Mouse (Mus musculus): ENCODE measurements around the gene Ide. TPM values are rescaled to one million over a fixed set of nuclear protein-coding genes. Genes with fewer than 3 reads are reported as not detected.

The Ide gene
- polyA plus RNA-seq, 1 experiment from 2014 or later: 34.2 TPM

DNA sequence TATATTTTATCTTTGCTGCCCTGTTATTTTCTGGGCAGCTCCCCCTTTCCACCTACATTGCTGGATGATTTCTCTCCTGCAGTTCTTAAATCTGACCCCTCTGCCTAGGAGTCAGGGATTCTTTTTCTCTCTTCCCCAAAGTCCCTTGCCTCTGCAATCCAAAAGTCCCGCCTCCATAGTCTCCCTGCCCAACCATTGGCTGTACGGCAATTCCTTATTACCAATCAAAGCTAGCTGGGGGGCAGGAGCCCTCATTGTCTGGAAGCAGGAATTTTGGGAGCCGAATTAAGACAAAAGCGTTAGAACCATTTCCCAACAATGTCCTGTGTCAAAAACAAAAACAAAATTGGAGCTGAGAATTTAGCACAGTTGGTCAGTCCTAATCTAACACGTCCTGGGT is 24.9 kb upstream of the Ide start:
- no peak overlapping the region for H3K9ac ChIP-seq (replicated peaks)
- no peaks in the 10 kb centered on the region for H3K36me3 ChIP-seq
- H3K4me2 ChIP-seq (replicated peaks): no peak overlapping the region
- H3K9me3 ChIP-seq: no peaks in the 10 kb centered on the region
- no peak for ATAC-seq
- H3K4me3 ChIP-seq (replicated peaks): no peak overlapping the region
- no peaks in the 10 kb centered on the region for H3K27me3 ChIP-seq
- 34% methylated on average over 5 of the region's 5 CpGs for WGBS
- H3K27ac ChIP-seq: no peak overlapping the region
- H3K4me1 ChIP-seq (replicated peaks): no peaks in the 10 kb centered on the region

- WGBS: 77% methylated on average over 5 of the region's 5 CpGs
- no peak for ATAC-seq
- no peaks in the 10 kb centered on the region for H3K4me1 ChIP-seq (replicated peaks)
- no peaks in the 10 kb centered on the region for H3K27me3 ChIP-seq
- H3K4me3 ChIP-seq (replicated peaks): no peak overlapping the region
- H3K9me3 ChIP-seq: no peaks in the 10 kb centered on the region
- H3K27ac ChIP-seq: no peak overlapping the region
- no peak overlapping the region for H3K4me2 ChIP-seq (replicated peaks)
- H3K9ac ChIP-seq (replicated peaks): no peak overlapping the region
- no peaks in the 10 kb centered on the region for H3K36me3 ChIP-seq
Measured at GRCm38 (mm10) chr19:37360044-37360443, 22.4 kb upstream of the Ide start.

DNA sequence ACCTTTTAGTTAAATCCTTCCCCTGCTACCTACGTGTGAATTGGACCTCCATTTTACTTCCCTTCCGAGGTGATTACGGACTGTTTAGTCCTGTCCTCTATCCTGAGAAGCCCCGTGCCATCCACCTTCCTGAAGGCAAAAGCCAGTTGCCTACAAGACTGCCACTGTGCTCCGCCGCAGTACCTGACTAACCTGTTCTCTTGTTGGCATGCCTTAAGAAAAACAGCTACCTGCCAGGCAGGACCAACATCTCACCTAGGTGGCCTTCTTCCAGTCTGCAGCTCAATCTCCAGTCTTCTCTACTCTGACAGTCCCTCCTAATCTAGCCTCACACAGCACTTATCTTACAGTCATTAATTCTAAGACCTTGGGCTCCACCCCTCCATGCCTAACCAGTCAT is 15.7 kb upstream of the Ide start:
- no peaks in the 10 kb centered on the region for H3K27me3 ChIP-seq
- no peaks in the 10 kb centered on the region for H3K9me3 ChIP-seq
- peaks cover 7% of the 10 kb centered on the region for H3K36me3 ChIP-seq
- H3K4me1 ChIP-seq (replicated peaks): no peaks in the 10 kb centered on the region
- H3K27ac ChIP-seq: no peak overlapping the region
- no peak overlapping the region for H3K9ac ChIP-seq (replicated peaks)
- ATAC-seq: no peak
- WGBS: 95% methylated on average over 6 of the region's 6 CpGs
- H3K4me3 ChIP-seq (replicated peaks): no peak overlapping the region
- no peak overlapping the region for H3K4me2 ChIP-seq (replicated peaks)

- no peak for ATAC-seq
- H3K9me3 ChIP-seq: no peaks in the 10 kb centered on the region
- WGBS: 96% methylated on average over 3 of the region's 3 CpGs
Measured at GRCm38 (mm10) chr19:37352756-37353155, 15.1 kb upstream of the Ide start.

DNA sequence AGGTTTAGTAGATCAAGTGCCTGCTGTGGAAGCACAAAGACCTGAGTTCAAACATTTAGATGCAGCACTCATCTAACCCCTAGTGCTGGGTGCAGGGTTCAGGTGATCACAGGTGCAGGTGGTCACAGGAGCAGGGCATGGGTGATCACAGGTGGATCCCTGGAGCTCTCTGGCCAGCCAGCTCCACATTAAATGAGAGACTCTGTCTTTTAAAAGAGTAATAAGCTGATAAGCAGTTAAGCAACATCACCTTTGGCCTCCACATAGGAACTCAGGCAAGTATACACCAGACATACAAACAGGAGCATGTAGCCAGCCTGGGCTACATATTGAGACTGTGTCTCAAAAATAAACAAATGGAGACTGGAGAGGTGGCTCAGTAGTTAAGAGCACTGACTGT is 11.3 kb upstream of the Ide start:
- Histone ChIP-seq H3K4me2 (replicated peaks) (no peak overlapping the region), H3K4me1 (replicated peaks) (no peaks in the 10 kb centered on the region), H3K27ac (no peak overlapping the region), H3K4me3 (replicated peaks) (no peak overlapping the region), H3K9ac (replicated peaks) (no peak overlapping the region), H3K9me3 (no peaks in the 10 kb centered on the region), H3K36me3 (peaks cover 7% of the 10 kb centered on the region), H3K27me3 (no peaks in the 10 kb centered on the region)
- ATAC-seq: no peak

More at GRCm38 (mm10) chr19:37352756-37353155, 15.1 kb upstream of the Ide start:
- H3K27me3 ChIP-seq: no peaks in the 10 kb centered on the region
- no peak overlapping the region for H3K9ac ChIP-seq (replicated peaks)
- no peak overlapping the region for H3K4me2 ChIP-seq (replicated peaks)
- no peak overlapping the region for H3K27ac ChIP-seq
- H3K36me3 ChIP-seq: peaks cover 7% of the 10 kb centered on the region
- H3K4me1 ChIP-seq (replicated peaks): no peaks in the 10 kb centered on the region
- H3K4me3 ChIP-seq (replicated peaks): no peak overlapping the region

GRCm38 (mm10) chr19:37348331-37348730 is 10.7 kb upstream of the Ide start:
- H3K36me3 ChIP-seq: peaks cover 7% of the 10 kb centered on the region
- no peak overlapping the region for H3K9ac ChIP-seq (replicated peaks)
- H3K9me3 ChIP-seq: no peaks in the 10 kb centered on the region
- H3K27ac ChIP-seq: no peak overlapping the region
- ATAC-seq: no peak
- H3K4me3 ChIP-seq (replicated peaks): no peak overlapping the region
- no peaks in the 10 kb centered on the region for H3K27me3 ChIP-seq
- no peaks in the 10 kb centered on the region for H3K4me1 ChIP-seq (replicated peaks)
- H3K4me2 ChIP-seq (replicated peaks): no peak overlapping the region
- WGBS: 87% methylated on average over 10 of the region's 10 CpGs

DNA sequence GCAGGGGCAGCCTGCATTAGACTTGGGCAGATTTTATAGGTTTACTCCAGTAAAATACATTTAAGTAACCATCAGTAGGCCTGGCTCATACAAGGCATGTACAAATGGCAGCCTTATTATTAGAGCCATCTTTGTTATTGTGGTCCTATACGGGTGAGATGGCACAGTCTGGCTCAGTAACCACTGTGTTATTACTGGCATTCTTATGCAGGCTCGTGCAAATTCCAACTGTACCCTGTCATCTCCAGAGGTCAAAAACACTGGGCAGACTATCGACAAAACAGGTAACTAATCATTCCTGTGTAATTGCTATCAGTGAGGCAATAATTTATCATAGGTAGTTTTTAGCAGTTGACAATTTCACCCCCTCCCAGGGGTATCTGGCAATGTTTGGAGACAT is 8.6 kb upstream of the Ide start:
- Histone ChIP-seq H3K27ac (no peak overlapping the region), H3K4me1 (replicated peaks) (no peaks in the 10 kb centered on the region), H3K27me3 (no peaks in the 10 kb centered on the region), H3K9ac (replicated peaks) (no peak overlapping the region), H3K9me3 (no peaks in the 10 kb centered on the region), H3K36me3 (no peaks in the 10 kb centered on the region), H3K4me3 (replicated peaks) (no peak overlapping the region), H3K4me2 (replicated peaks) (no peak overlapping the region)
- 89% methylated on average over 3 of the region's 3 CpGs for WGBS
- ATAC-seq: no peak

DNA sequence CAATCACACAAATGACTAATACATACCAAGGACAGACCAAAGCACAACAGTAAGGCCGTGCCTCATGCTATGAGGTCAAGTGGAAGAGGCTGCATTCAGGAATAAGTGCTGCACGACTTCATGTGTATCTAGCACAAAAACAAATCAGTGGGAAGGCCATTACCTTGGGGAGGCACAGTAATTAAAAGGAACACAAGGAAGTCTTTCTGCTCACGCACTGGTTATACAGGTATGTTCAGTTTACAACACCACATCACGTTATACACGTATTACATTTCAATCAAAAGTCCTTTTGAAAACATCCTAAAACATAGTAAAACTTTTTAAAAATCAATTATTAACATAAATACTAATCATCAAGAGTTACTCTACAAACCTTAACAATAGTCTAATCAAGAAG is 6.2 kb upstream of the Ide start:
- Histone ChIP-seq H3K27ac (no peak overlapping the region), H3K9ac (replicated peaks) (no peak overlapping the region), H3K4me3 (replicated peaks) (no peak overlapping the region), H3K9me3 (no peaks in the 10 kb centered on the region), H3K36me3 (no peaks in the 10 kb centered on the region), H3K27me3 (no peaks in the 10 kb centered on the region), H3K4me1 (replicated peaks) (no peaks in the 10 kb centered on the region), H3K4me2 (replicated peaks) (no peak overlapping the region)
- no peak for ATAC-seq
- WGBS: 86% methylated on average over 5 of the region's 5 CpGs

DNA sequence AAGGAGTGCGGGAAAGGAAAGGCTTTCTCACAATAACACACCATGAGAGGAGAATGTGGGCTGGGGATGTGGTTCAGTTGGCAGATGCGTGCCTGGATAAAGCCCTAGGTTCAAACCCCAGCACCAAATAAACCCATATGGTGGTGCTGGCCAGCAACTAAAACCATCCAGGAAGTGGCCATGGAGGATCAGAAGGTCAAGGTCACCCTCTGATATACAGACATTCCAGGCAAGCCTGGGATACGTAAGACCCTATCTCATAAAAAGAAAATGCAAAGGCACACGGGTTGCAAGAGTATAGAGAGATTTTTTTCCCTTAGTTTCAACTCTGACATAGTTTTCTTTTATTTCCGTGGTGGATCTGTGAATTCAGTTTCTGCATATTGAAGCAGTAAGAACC is 3.3 kb upstream of the Ide start:
- H3K36me3 ChIP-seq: no peaks in the 10 kb centered on the region
- no peaks in the 10 kb centered on the region for H3K27me3 ChIP-seq
- no peaks in the 10 kb centered on the region for H3K4me1 ChIP-seq (replicated peaks)
- no peak overlapping the region for H3K9ac ChIP-seq (replicated peaks)
- no peaks in the 10 kb centered on the region for H3K9me3 ChIP-seq
- WGBS: 87% methylated on average over 5 of the region's 5 CpGs
- no peak for ATAC-seq
- no peak overlapping the region for H3K4me3 ChIP-seq (replicated peaks)
- H3K4me2 ChIP-seq (replicated peaks): no peak overlapping the region
- H3K27ac ChIP-seq: no peak overlapping the region

GRCm38 (mm10) chr19:37340495-37340894 is 2.8 kb upstream of the Ide start:
- no peak for ATAC-seq
- H3K36me3 ChIP-seq: no peaks in the 10 kb centered on the region
- H3K4me3 ChIP-seq (replicated peaks): no peak overlapping the region
- WGBS: 82% methylated on average over 5 of the region's 5 CpGs
- no peak overlapping the region for H3K4me2 ChIP-seq (replicated peaks)
- no peaks in the 10 kb centered on the region for H3K4me1 ChIP-seq (replicated peaks)
- no peaks in the 10 kb centered on the region for H3K9me3 ChIP-seq
- H3K27ac ChIP-seq: no peak overlapping the region
- no peak overlapping the region for H3K9ac ChIP-seq (replicated peaks)
- H3K27me3 ChIP-seq: no peaks in the 10 kb centered on the region

DNA sequence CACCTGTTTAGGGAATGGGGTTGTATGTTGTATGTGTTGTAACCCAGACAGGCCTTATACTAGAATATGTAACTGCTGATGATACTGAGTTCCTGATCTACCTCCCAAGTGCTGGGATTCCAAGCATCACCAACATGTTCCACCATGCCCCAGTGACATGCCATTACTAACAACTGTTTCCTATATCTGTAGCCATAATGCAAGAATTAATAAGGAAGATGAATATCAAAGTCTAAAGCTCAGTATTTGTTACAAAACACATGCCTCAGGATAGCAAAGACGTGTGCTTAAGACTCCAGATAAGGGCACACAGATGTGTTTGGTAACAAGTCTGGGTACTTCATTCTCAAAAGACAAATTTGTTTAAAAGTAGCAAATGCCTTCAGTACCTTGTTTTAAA is 2.3 kb downstream of the Ide start:
- no peak overlapping the region for H3K9ac ChIP-seq (replicated peaks)
- H3K4me1 ChIP-seq (replicated peaks): no peaks in the 10 kb centered on the region
- H3K36me3 ChIP-seq: no peaks in the 10 kb centered on the region; the same call in 1 of the 2 replicates
- WGBS: 86% methylated on average over 1 of the region's 1 CpGs
- no peaks in the 10 kb centered on the region for H3K9me3 ChIP-seq
- H3K27ac ChIP-seq: no peak overlapping the region
- H3K4me2 ChIP-seq (replicated peaks): no peak overlapping the region
- no peak for ATAC-seq
- no peak overlapping the region for H3K4me3 ChIP-seq (replicated peaks)
- H3K27me3 ChIP-seq: no peaks in the 10 kb centered on the region

GRCm38 (mm10) chr19:37333357-37333756 is 4.3 kb downstream of the Ide start:
- H3K4me1 ChIP-seq (replicated peaks): no peaks in the 10 kb centered on the region
- WGBS: 96% methylated on average over 5 of the region's 5 CpGs
- ATAC-seq: no peak

DNA sequence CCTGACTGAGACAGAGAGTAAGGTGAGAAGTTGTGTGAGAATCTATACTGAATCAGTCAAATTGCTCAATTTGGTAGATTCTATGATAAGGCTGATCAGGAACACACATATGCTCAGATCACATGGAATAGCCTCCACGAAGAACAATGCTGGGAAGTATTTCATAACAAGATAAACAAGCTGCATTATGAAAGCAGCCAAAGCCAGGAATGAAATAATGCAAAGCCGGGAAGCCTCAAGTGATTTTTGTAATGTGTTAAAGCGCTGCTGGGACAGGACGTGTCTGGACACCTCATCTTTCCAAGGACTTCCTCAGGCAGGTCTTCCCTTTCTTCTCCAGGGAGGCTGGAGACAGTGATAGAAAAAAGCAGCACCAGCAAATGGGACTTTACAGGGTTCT is 4.9 kb downstream of the Ide start:
- no peaks in the 10 kb centered on the region for H3K9me3 ChIP-seq
- H3K36me3 ChIP-seq: peaks cover 14% of the 10 kb centered on the region
- H3K4me1 ChIP-seq (replicated peaks): no peaks in the 10 kb centered on the region
- no peak for ATAC-seq
- H3K4me3 ChIP-seq (replicated peaks): no peak overlapping the region
- H3K27me3 ChIP-seq: no peaks in the 10 kb centered on the region
- no peak overlapping the region for H3K4me2 ChIP-seq (replicated peaks)
- 92% methylated on average over 4 of the region's 4 CpGs for WGBS
- H3K27ac ChIP-seq: no peak overlapping the region
- H3K9ac ChIP-seq (replicated peaks): no peak overlapping the region

More at GRCm38 (mm10) chr19:37333357-37333756, 4.3 kb downstream of the Ide start:
- peaks cover 7% of the 10 kb centered on the region for H3K36me3 ChIP-seq
- H3K9me3 ChIP-seq: no peaks in the 10 kb centered on the region
- H3K4me2 ChIP-seq (replicated peaks): no peak overlapping the region
- H3K27ac ChIP-seq: no peak overlapping the region
- H3K9ac ChIP-seq (replicated peaks): no peak overlapping the region
- H3K4me3 ChIP-seq (replicated peaks): no peak overlapping the region
- H3K27me3 ChIP-seq: no peaks in the 10 kb centered on the region

Measured in midbrain, embryonic 13.5 days (tissue).